Mouse (Mus musculus): ENCODE measurements around the gene Selenof. TPM values are rescaled to one million over a fixed set of nuclear protein-coding genes. Genes with fewer than 3 reads are reported as not detected.

Gene Selenof
- polyA plus RNA-seq, 1 experiment from 2014 or later: 622 TPM

GRCm38 (mm10) chr3:144556625-144557324 is 13.3 kb upstream of the Selenof start:
- H3K9me3 ChIP-seq (replicated peaks; ENCODE audit: control insufficient read depth, low read length): no peaks in the 10 kb centered on the region
- no peak overlapping the region for H3K27ac ChIP-seq (ENCODE audit: low read length)
- H3K4me1 ChIP-seq (ENCODE audit: control insufficient read depth, insufficient read depth, low read length): peaks cover 28% of the 10 kb centered on the region
- ATAC-seq (ENCODE audit: insufficient read depth, low FRiP score): no peak
- H3K4me2 ChIP-seq (ENCODE audit: low read depth, low read length): peak overlapping the region; percentile 9; the same call in 1 of the 2 replicates
- no peak overlapping the region for H3K9ac ChIP-seq (ENCODE audit: low read length)
- WGBS: 31% methylated on average over 16 of the region's 16 CpGs
- H3K36me3 ChIP-seq (ENCODE audit: control insufficient read depth, insufficient read depth, low read length): no peaks in the 10 kb centered on the region
- H3K27me3 ChIP-seq (ENCODE audit: control insufficient read depth, insufficient read depth, low read length): no peaks in the 10 kb centered on the region
- H3K4me3 ChIP-seq (replicated peaks; ENCODE audit: low read length): no peak overlapping the region

- Histone ChIP-seq H3K36me3 (ENCODE audit: control insufficient read depth, insufficient read depth, low read length) (no peaks in the 10 kb centered on the region), H3K27me3 (ENCODE audit: control insufficient read depth, insufficient read depth, low read length) (no peaks in the 10 kb centered on the region), H3K9me3 (replicated peaks; ENCODE audit: control insufficient read depth, low read length) (no peaks in the 10 kb centered on the region), H3K4me1 (ENCODE audit: control insufficient read depth, insufficient read depth, low read length) (peaks cover 25% of the 10 kb centered on the region), H3K4me3 (replicated peaks; ENCODE audit: low read length) (no peak overlapping the region), H3K27ac (ENCODE audit: low read length) (no peak overlapping the region), H3K4me2 (ENCODE audit: low read depth, low read length) (no peak overlapping the region), H3K9ac (ENCODE audit: low read length) (no peak overlapping the region)
- peak; percentile 37; the same call in 1 of the 2 replicates for ATAC-seq (ENCODE audit: insufficient read depth, low FRiP score)
- 41% methylated on average over 5 of the region's 5 CpGs for WGBS
Measured at GRCm38 (mm10) chr3:144558274-144558673, 11.8 kb upstream of the Selenof start.

DNA sequence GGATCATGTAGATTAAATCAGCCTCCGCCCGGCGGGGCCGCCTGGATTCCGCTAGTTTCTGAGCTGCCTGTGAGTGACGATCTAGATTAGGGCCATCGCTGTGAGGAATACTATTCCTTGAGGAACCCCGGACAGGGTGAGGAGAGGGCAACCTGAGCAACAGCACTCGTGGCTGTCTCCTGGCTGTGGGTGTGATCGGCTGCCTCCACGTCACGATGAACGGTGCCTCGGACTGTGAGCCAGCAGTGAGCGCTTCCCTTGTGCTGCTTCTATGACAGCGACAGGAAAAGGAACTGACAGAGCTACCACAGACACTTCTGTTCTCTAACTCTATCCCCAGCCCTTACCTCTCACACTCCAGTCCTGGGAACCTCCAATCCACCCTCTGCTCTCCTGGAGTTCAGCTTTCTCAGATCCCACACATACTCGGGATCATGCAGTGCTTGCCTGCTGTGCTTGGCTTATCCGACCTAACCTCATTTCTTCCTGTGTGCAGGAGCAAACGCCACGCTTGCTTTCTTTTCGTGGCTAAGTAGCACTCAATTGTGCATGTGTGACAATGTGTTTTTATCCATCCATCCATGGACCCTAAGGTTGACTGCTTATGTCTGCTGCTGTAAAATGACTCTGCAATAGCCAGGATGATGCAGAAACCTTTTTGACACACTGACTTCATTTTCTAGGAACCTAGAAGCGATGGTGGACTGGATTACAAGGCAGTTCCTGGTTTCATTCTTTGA is 8.4 kb upstream of the Selenof start:
- H3K4me1 ChIP-seq (ENCODE audit: control insufficient read depth, insufficient read depth, low read length): peaks cover 17% of the 10 kb centered on the region
- no peak for ATAC-seq (ENCODE audit: insufficient read depth, low FRiP score)
- no peaks in the 10 kb centered on the region for H3K9me3 ChIP-seq (replicated peaks; ENCODE audit: control insufficient read depth, low read length)
- H3K27ac ChIP-seq (ENCODE audit: low read length): no peak overlapping the region
- no peaks in the 10 kb centered on the region for H3K36me3 ChIP-seq (ENCODE audit: control insufficient read depth, insufficient read depth, low read length)
- H3K4me2 ChIP-seq (ENCODE audit: low read depth, low read length): no peak overlapping the region
- no peak overlapping the region for H3K4me3 ChIP-seq (replicated peaks; ENCODE audit: low read length)
- no peak overlapping the region for H3K9ac ChIP-seq (ENCODE audit: low read length)
- H3K27me3 ChIP-seq (ENCODE audit: control insufficient read depth, insufficient read depth, low read length): no peaks in the 10 kb centered on the region
- 78% methylated on average over 22 of the region's 22 CpGs for WGBS

DNA sequence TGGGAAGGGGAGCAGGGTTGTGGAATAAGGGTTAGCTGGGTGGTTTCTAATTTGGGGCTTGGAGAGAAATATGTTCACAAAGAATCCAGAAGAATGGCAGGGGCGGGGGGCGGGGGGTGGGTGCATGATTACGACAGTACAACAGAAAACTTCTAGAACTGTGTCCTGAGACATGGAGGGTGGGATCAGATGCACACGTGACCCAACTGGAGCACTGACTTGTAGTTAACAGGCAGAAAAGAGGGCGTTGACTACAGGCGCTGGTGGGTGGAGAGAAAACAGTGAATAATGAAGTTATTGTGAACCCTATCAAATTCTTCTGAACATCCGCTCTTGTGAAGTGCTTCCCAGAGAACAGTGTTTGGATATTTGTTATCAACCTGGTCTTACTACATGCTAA is 6.2 kb upstream of the Selenof start:
- no peak for ATAC-seq (ENCODE audit: insufficient read depth, low FRiP score)
- 86% methylated on average over 7 of the region's 7 CpGs for WGBS
- no peak overlapping the region for H3K9ac ChIP-seq (ENCODE audit: low read length)

GRCm38 (mm10) chr3:144565212-144565611 is 4.9 kb upstream of the Selenof start:
- Histone ChIP-seq H3K27ac (ENCODE audit: low read length) (no peak overlapping the region), H3K4me1 (ENCODE audit: control insufficient read depth, insufficient read depth, low read length) (peaks cover 5% of the 10 kb centered on the region; the same call in 1 of the 2 replicates), H3K9ac (ENCODE audit: low read length) (no peak overlapping the region), H3K36me3 (ENCODE audit: control insufficient read depth, insufficient read depth, low read length) (no peaks in the 10 kb centered on the region), H3K4me3 (replicated peaks; ENCODE audit: low read length) (no peak overlapping the region), H3K9me3 (replicated peaks; ENCODE audit: control insufficient read depth, low read length) (no peaks in the 10 kb centered on the region), H3K27me3 (ENCODE audit: control insufficient read depth, insufficient read depth, low read length) (no peaks in the 10 kb centered on the region), H3K4me2 (ENCODE audit: low read depth, low read length) (no peak overlapping the region)
- no peak for ATAC-seq (ENCODE audit: insufficient read depth, low FRiP score)
- 55% methylated on average over 7 of the region's 7 CpGs for WGBS

More for the DNA sequence above, 6.2 kb upstream of the Selenof start:
- H3K27me3 ChIP-seq (ENCODE audit: control insufficient read depth, insufficient read depth, low read length): no peaks in the 10 kb centered on the region
- H3K36me3 ChIP-seq (ENCODE audit: control insufficient read depth, insufficient read depth, low read length): no peaks in the 10 kb centered on the region
- H3K4me1 ChIP-seq (ENCODE audit: control insufficient read depth, insufficient read depth, low read length): peaks cover 9% of the 10 kb centered on the region; the same call in 1 of the 2 replicates
- no peaks in the 10 kb centered on the region for H3K9me3 ChIP-seq (replicated peaks; ENCODE audit: control insufficient read depth, low read length)
- H3K4me2 ChIP-seq (ENCODE audit: low read depth, low read length): no peak overlapping the region
- no peak overlapping the region for H3K4me3 ChIP-seq (replicated peaks; ENCODE audit: low read length)
- H3K27ac ChIP-seq (ENCODE audit: low read length): no peak overlapping the region

DNA sequence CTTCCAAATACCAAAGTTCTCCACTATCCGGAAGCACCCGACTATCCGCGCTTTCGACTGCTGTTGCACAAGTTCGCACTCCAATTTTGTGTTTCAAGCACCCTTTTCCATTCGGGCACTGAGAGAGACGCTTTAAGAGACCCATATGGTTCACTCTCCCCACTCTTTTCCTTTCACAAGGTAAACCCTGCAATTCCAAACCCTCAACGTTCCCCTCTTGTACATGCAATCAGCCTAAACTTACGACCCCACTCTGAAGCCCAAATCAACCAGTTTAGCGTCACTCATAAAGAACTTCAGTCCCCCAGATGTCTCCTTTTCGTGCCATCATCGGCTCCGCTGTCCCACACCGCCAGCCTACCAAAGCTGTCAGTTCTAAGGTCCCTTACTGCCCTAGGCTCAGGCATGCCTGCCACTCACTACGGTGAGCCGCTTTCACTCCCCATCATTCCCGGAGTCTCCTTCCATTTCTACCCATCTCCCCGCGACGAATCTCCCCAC is 1.2 kb upstream of the Selenof start:
- Histone ChIP-seq H3K27me3 (ENCODE audit: control insufficient read depth, insufficient read depth, low read length) (no peaks in the 10 kb centered on the region), H3K9ac (ENCODE audit: low read length) (peak overlapping the region; percentile 95), H3K27ac (ENCODE audit: low read length) (no peak overlapping the region), H3K4me3 (replicated peaks; ENCODE audit: low read length) (peak overlapping the region; percentile 86), H3K36me3 (ENCODE audit: control insufficient read depth, insufficient read depth, low read length) (no peaks in the 10 kb centered on the region), H3K4me2 (ENCODE audit: low read depth, low read length) (peak overlapping the region; percentile 93), H3K4me1 (ENCODE audit: control insufficient read depth, insufficient read depth, low read length) (peaks cover 13% of the 10 kb centered on the region), H3K9me3 (replicated peaks; ENCODE audit: control insufficient read depth, low read length) (no peaks in the 10 kb centered on the region)
- ATAC-seq (ENCODE audit: insufficient read depth, low FRiP score): no peak
- WGBS: 1% methylated on average over 21 of the region's 21 CpGs

- Histone ChIP-seq H3K27me3 (ENCODE audit: control insufficient read depth, insufficient read depth, low read length) (no peaks in the 10 kb centered on the region), H3K27ac (ENCODE audit: low read length) (peak overlapping the region; percentile 86), H3K36me3 (ENCODE audit: control insufficient read depth, insufficient read depth, low read length) (no peaks in the 10 kb centered on the region), H3K9ac (ENCODE audit: low read length) (peak overlapping the region; percentile 95), H3K4me3 (replicated peaks; ENCODE audit: low read length) (peak overlapping the region; percentile 86), H3K4me1 (ENCODE audit: control insufficient read depth, insufficient read depth, low read length) (peaks cover 13% of the 10 kb centered on the region), H3K9me3 (replicated peaks; ENCODE audit: control insufficient read depth, low read length) (no peaks in the 10 kb centered on the region), H3K4me2 (ENCODE audit: low read depth, low read length) (peak overlapping the region; percentile 93)
- WGBS: under 1% methylated on average over 45 of the region's 47 CpGs
- peak; percentile 8; the same call in 1 of the 2 replicates for ATAC-seq (ENCODE audit: insufficient read depth, low FRiP score)
Measured at GRCm38 (mm10) chr3:144569401-144569971, 618 bp upstream of the Selenof start.

GRCm38 (mm10) chr3:144570816-144571487 is 848 bp downstream of the Selenof start:
- ATAC-seq (ENCODE audit: insufficient read depth, low FRiP score): no peak
- under 1% methylated on average over 25 of the region's 25 CpGs for WGBS

More at GRCm38 (mm10) chr3:144570816-144571487, 848 bp downstream of the Selenof start:
- Histone ChIP-seq H3K36me3 (ENCODE audit: control insufficient read depth, insufficient read depth, low read length) (no peaks in the 10 kb centered on the region), H3K4me3 (replicated peaks; ENCODE audit: low read length) (peak overlapping the region; percentile 92), H3K27ac (ENCODE audit: low read length) (peak overlapping the region; percentile 95), H3K9me3 (replicated peaks; ENCODE audit: control insufficient read depth, low read length) (no peaks in the 10 kb centered on the region), H3K4me2 (ENCODE audit: low read depth, low read length) (peak overlapping the region; percentile 59), H3K27me3 (ENCODE audit: control insufficient read depth, insufficient read depth, low read length) (no peaks in the 10 kb centered on the region), H3K4me1 (ENCODE audit: control insufficient read depth, insufficient read depth, low read length) (peaks cover 13% of the 10 kb centered on the region), H3K9ac (ENCODE audit: low read length) (peak overlapping the region; percentile 96)
